Mouse (Mus musculus) liver, adult 2 months (tissue): Measurements from ENCODE around the gene Prf1. TPM values are rescaled to one million over a fixed set of nuclear protein-coding genes. Genes with fewer than 3 reads are reported as not detected.

ENCODE experiments used
- DNase-seq: peaks from one replicate; pipeline ENCODE4 v3.0.0-alpha.2; 2011; ENCODE audit warnings: low read depth, low spot score; ENCODE audit errors: extremely low read depth
- H3K27ac ChIP-seq: fragments of 200-500 bp; replicated peaks from 2 replicates; pipeline ENCODE4 v1.5.1; 2012; ENCODE audit warnings: low read depth, mild to moderate bottlenecking, control low read depth, inconsistent platforms, low read length; ENCODE audit not compliant: insufficient read depth
- H3K27me3 ChIP-seq: fragments of 200-500 bp; 2 replicates; pipeline ENCODE4 v1.6.1; 2012; ENCODE audit warnings: mild to moderate bottlenecking, moderate library complexity, low read length, inconsistent platforms; ENCODE audit not compliant: control insufficient read depth, insufficient read depth
- H3K36me3 ChIP-seq: fragments of 200-500 bp; 2 replicates; pipeline ENCODE4 v1.6.1; 2012; ENCODE audit warnings: low read length, inconsistent platforms; ENCODE audit not compliant: control insufficient read depth, insufficient read depth
- H3K4me1 ChIP-seq: fragments of 200-500 bp; 2 replicates; pipeline ENCODE4 v1.6.1; 2011; ENCODE audit warnings: low read length; ENCODE audit not compliant: control insufficient read depth, insufficient read depth
- H3K4me3 ChIP-seq: fragments of 200-500 bp; 2 replicates; pipeline ENCODE4 v1.5.1; 2011; ENCODE audit warnings: low read depth, mild to moderate bottlenecking, control low read depth, low read length, moderate library complexity; ENCODE audit not compliant: insufficient read depth
- H3K79me2 ChIP-seq: fragments of 200-500 bp; 2 replicates; pipeline ENCODE4 v1.6.1; 2012; ENCODE audit warnings: inconsistent platforms, mild to moderate bottlenecking, low read length, moderate library complexity; ENCODE audit not compliant: control insufficient read depth, insufficient read depth
- H3K9ac ChIP-seq: fragments of 200-500 bp; 2 replicates; pipeline ENCODE4 v1.6.1; 2012; ENCODE audit warnings: low read depth, mild to moderate bottlenecking, control low read depth, inconsistent platforms, low read length
- CTCF ChIP-seq: fragments of 200-500 bp; IDR thresholded peaks from 2 replicates; pipeline ENCODE4 v1.5.1; 2011; ENCODE audit warnings: low read depth, low read length, control low read depth
- POLR2A ChIP-seq: fragments of 200-500 bp; IDR thresholded peaks from 2 replicates; pipeline ENCODE4 v1.6.1; 2011; ENCODE audit warnings: low read length, control low read depth; ENCODE audit not compliant: insufficient read depth; ENCODE audit errors: extremely low read depth
- WGBS: fragments of 180-500 bp; shearing (Covaris S2); methylation state at CpG from one replicate; pipeline ENCODE4 v1.1.7; 2018; 5-methylcytosine and 5-hydroxymethylcytosine counted together
- polyA plus RNA-seq: library from polyadenylated mRNA; depleted of rRNA; stranded (reverse); fragments of >200 nt; gene quantifications from 2 replicates; pipeline ENCODE4 v1.2.3, GENCODE M21; 2012
- total RNA-seq: library from RNA; depleted of rRNA; stranded (reverse); fragments of >200 nt; gene quantifications from 2 replicates; pipeline ENCODE4 v1.2.3, GENCODE M21; 2014

Prf1 gene
- total and polyA plus RNA-seq, 2 experiments, result 0.18 to 0.28 TPM

- WGBS, result 81% methylated on average over 5 of the region's 5 CpGs
Measured at GRCm38 (mm10) chr10:61341045-61341444, 43.4 kb downstream of the Prf1 start.

GRCm38 (mm10) chr10:61341557-61341956, 43.9 kb downstream of the Prf1 start:
- Histone ChIP-seq H3K79me2 (no peaks in the 10 kb centered on the region), H3K27ac (no peak overlapping the region), H3K27me3 (no peaks in the 10 kb centered on the region), H3K4me1 (peaks cover 15% of the 10 kb centered on the region), H3K4me3 (no peak overlapping the region), H3K9ac (no peak overlapping the region), H3K36me3 (no peaks in the 10 kb centered on the region)
- no peak for DNase-seq
- TF ChIP-seq POLR2A (no peak), CTCF (peak; percentile 98)
- WGBS, result 74% methylated on average over 6 of the region's 6 CpGs

More at GRCm38 (mm10) chr10:61341045-61341444, 43.4 kb downstream of the Prf1 start:
- H3K9ac ChIP-seq, result no peak overlapping the region
- no peak overlapping the region for H3K27ac ChIP-seq
- H3K27me3 ChIP-seq, result no peaks in the 10 kb centered on the region
- H3K4me3 ChIP-seq, result no peak overlapping the region
- no peak for TF ChIP-seq POLR2A
- no peaks in the 10 kb centered on the region for H3K36me3 ChIP-seq
- H3K4me1 ChIP-seq, result peaks cover 15% of the 10 kb centered on the region
- no peak for DNase-seq
- no peaks in the 10 kb centered on the region for H3K79me2 ChIP-seq

GRCm38 (mm10) chr10:61342750-61343149, 45.1 kb downstream of the Prf1 start:
- 91% methylated on average over 13 of the region's 13 CpGs for WGBS
- DNase-seq, result no peak
- H3K9ac ChIP-seq, result no peak overlapping the region

GRCm38 (mm10) chr10:61343950-61344349, 46.3 kb downstream of the Prf1 start:
- H3K36me3 ChIP-seq, result no peaks in the 10 kb centered on the region
- TF ChIP-seq POLR2A (no peak), CTCF (peak; percentile 94)
- H3K27me3 ChIP-seq, result no peaks in the 10 kb centered on the region
- no peak overlapping the region for H3K4me3 ChIP-seq
- H3K79me2 ChIP-seq, result no peaks in the 10 kb centered on the region
- no peak for DNase-seq
- WGBS, result 73% methylated on average over 8 of the region's 8 CpGs
- H3K9ac ChIP-seq, result no peak overlapping the region
- no peak overlapping the region for H3K27ac ChIP-seq
- H3K4me1 ChIP-seq, result peaks cover 13% of the 10 kb centered on the region

More at GRCm38 (mm10) chr10:61342750-61343149, 45.1 kb downstream of the Prf1 start:
- TF ChIP-seq CTCF (no peak), POLR2A (no peak)
- Histone ChIP-seq H3K4me1 (peaks cover 13% of the 10 kb centered on the region), H3K36me3 (no peaks in the 10 kb centered on the region), H3K4me3 (no peak overlapping the region), H3K27ac (no peak overlapping the region), H3K79me2 (no peaks in the 10 kb centered on the region), H3K27me3 (no peaks in the 10 kb centered on the region)

GRCm38 (mm10) chr10:61345179-61345578, 47.5 kb downstream of the Prf1 start:
- Histone ChIP-seq H3K4me3 (no peak overlapping the region), H3K79me2 (no peaks in the 10 kb centered on the region), H3K36me3 (no peaks in the 10 kb centered on the region; the same call in 1 of the 2 replicates), H3K4me1 (peaks cover 10% of the 10 kb centered on the region), H3K27ac (no peak overlapping the region), H3K9ac (no peak overlapping the region), H3K27me3 (no peaks in the 10 kb centered on the region)
- DNase-seq, result no peak
- TF ChIP-seq CTCF (no peak), POLR2A (no peak)
- 84% methylated on average over 8 of the region's 8 CpGs for WGBS

GRCm38 (mm10) chr10:61346374-61346773, 48.7 kb downstream of the Prf1 start:
- Histone ChIP-seq H3K36me3 (no peaks in the 10 kb centered on the region; the same call in 1 of the 2 replicates), H3K79me2 (no peaks in the 10 kb centered on the region), H3K4me1 (no peaks in the 10 kb centered on the region), H3K27me3 (no peaks in the 10 kb centered on the region), H3K4me3 (no peak overlapping the region), H3K9ac (no peak overlapping the region), H3K27ac (no peak overlapping the region)
- TF ChIP-seq CTCF (no peak), POLR2A (no peak)
- DNase-seq, result no peak
- 56% methylated on average over 10 of the region's 10 CpGs for WGBS
